Mouse (Mus musculus) testis, adult 2 months (tissue): ENCODE data around the gene Ppp1r12c.
A peak's percentile ranks its signal among the peaks of the same experiment; 100 is the strongest.

ENCODE experiments used
- CTCF ChIP-seq: fragments of 200-500 bp; IDR thresholded peaks from 2 replicates; pipeline ENCODE4 v1.5.1; 2012; ENCODE audit warnings: low read depth, mild to moderate bottlenecking, inconsistent platforms, low read length, moderate library complexity; ENCODE audit not compliant: control insufficient read depth, insufficient read depth, insufficient replicate concordance
- POLR2A ChIP-seq: fragments of 200-500 bp; IDR thresholded peaks from 2 replicates; pipeline ENCODE4 v1.6.1; 2012; ENCODE audit warnings: low read depth, mild to moderate bottlenecking, inconsistent platforms, low read length, moderate library complexity; ENCODE audit not compliant: control insufficient read depth

DNA sequence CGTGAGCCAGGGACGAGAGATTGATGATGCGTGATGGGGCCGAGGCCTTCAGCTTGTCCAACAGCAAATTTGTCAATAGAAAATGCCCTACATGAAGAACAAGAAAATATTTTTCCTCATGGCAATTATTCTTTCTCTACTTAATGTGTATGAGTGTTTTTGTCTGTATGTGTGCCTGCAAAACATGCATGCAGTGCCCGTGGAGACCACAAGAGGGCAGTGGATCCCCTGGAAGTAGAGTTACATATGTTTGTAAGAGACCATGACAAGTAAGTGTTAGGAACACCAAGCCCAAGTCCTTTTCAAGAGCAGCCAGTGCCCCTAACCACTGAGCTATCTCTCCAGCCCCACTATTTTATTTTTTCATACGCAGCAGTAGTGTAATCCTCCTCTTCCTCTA lies 69.9 kb downstream of the Ppp1r12c start:
- TF ChIP-seq CTCF, result peak; percentile 62; the same call in 1 of the 2 replicates
- TF ChIP-seq POLR2A, result no peak
